Mouse (Mus musculus) MEL (cell line): ENCODE data around the gene Iqsec1. TPM values are rescaled to one million over a fixed set of nuclear protein-coding genes. Genes with fewer than 3 reads are reported as not detected.

Experiments
- DNase-seq: peaks from one replicate; pipeline ENCODE4 v3.0.0; 2011; ENCODE audit warnings: low read depth, low spot score
- H3K27ac ChIP-seq: 2 replicates; pipeline ENCODE4 v1.5.1; 2012; ENCODE audit warnings: low read depth, mild to moderate bottlenecking, control low read depth, low read length, moderate library complexity; ENCODE audit not compliant: control insufficient read depth
- H3K27me3 ChIP-seq, 2 experiments: fragments of 150-350 bp in 1 of 2; sonication (generic) in 1 of 2; 2 replicates each; pipeline ENCODE4 v1.6.1; 2012; ENCODE audit warnings: low read length in 2 of 2, mild to moderate bottlenecking in 2 of 2, improper control_type of control experiment in 1 of 2, moderate library complexity in 1 of 2; ENCODE audit not compliant: insufficient read depth in 2 of 2, control insufficient read depth in 1 of 2
- H3K36me3 ChIP-seq, 2 experiments: 2 replicates each; pipeline ENCODE4 v1.6.1; 2012 to 2014; ENCODE audit warnings: low read length in 2 of 2, improper control_type of control experiment in 1 of 2, inconsistent platforms in 1 of 2, mild to moderate bottlenecking in 1 of 2; ENCODE audit not compliant: insufficient read depth in 2 of 2, control insufficient read depth in 1 of 2
- H3K4me1 ChIP-seq, 2 experiments: fragments of 150-350 bp in 1 of 2; sonication (generic) in 1 of 2; 2 replicates each; pipeline ENCODE4 v1.6.1; 2012; ENCODE audit warnings: low read length in 2 of 2, improper control_type of control experiment in 1 of 2, mild to moderate bottlenecking in 1 of 2; ENCODE audit not compliant: insufficient read depth in 2 of 2, control insufficient read depth in 1 of 2
- H3K4me3 ChIP-seq, 2 experiments: fragments of 150-350 bp in 1 of 2; sonication (generic) in 1 of 2; 2 replicates each; pipeline ENCODE4 v1.5.1; 2012; ENCODE audit warnings: low read depth in 2 of 2, low read length in 2 of 2, mild to moderate bottlenecking in 2 of 2, moderate library complexity in 2 of 2, control low read depth in 1 of 2, improper control_type of control experiment in 1 of 2; ENCODE audit not compliant: control insufficient read depth in 1 of 2, insufficient read depth in 1 of 2
- H3K79me2 ChIP-seq: 2 replicates; pipeline ENCODE4 v1.6.1; 2012; ENCODE audit warnings: mild to moderate bottlenecking, low read length, moderate library complexity; ENCODE audit not compliant: control insufficient read depth, poor library complexity, insufficient read depth
- H3K9ac ChIP-seq: 2 replicates; pipeline ENCODE4 v1.6.1; 2012; ENCODE audit warnings: low read depth, mild to moderate bottlenecking, control low read depth, low read length, moderate library complexity; ENCODE audit not compliant: control insufficient read depth, poor library complexity, severe bottlenecking
- H3K9me3 ChIP-seq: fragments of 150-350 bp; sonication (generic); replicated peaks from 2 replicates; pipeline ENCODE4 v1.6.1; 2012; ENCODE audit warnings: mild to moderate bottlenecking, low read length, improper control_type of control experiment, moderate library complexity; ENCODE audit not compliant: insufficient read depth
- BHLHE40 ChIP-seq: IDR thresholded peaks from 2 replicates; pipeline ENCODE4 v1.6.1; 2012; ENCODE audit warnings: low read depth, mild to moderate bottlenecking, inconsistent platforms, low read length, improper control_type of control experiment, borderline replicate concordance
- CHD1 ChIP-seq: IDR thresholded peaks from 2 replicates; pipeline ENCODE4 v1.6.1; 2012; ENCODE audit warnings: low read depth, mild to moderate bottlenecking, inconsistent platforms, low read length, improper control_type of control experiment
- E2F4 ChIP-seq: IDR thresholded peaks from 2 replicates; pipeline ENCODE4 v1.6.1; 2011; ENCODE audit warnings: low read depth, low read length, improper control_type of control experiment, borderline replicate concordance
- EP300 ChIP-seq, 2 experiments: IDR thresholded peaks; 2 replicates each; pipeline ENCODE4 v1.6.1; 2011; ENCODE audit warnings: improper control_type of control experiment in 2 of 2, low read length in 2 of 2, low read depth in 1 of 2, mild to moderate bottlenecking in 1 of 2
- ETS1 ChIP-seq: IDR thresholded peaks from 2 replicates; pipeline ENCODE4 v1.6.1; 2012; ENCODE audit warnings: low read depth, mild to moderate bottlenecking, inconsistent platforms, low read length, improper control_type of control experiment, moderate library complexity
- JUND ChIP-seq: IDR thresholded peaks from 2 replicates; pipeline ENCODE4 v1.6.1; 2011; ENCODE audit warnings: low read depth, mild to moderate bottlenecking, improper control_type of control experiment, low read length
- MAFK ChIP-seq: IDR thresholded peaks from 2 replicates; pipeline ENCODE4 v1.6.1; 2011; ENCODE audit warnings: low read depth, mild to moderate bottlenecking, low read length, improper control_type of control experiment, borderline replicate concordance
- MAX ChIP-seq: IDR thresholded peaks from 2 replicates; pipeline ENCODE4 v1.6.1; 2011; ENCODE audit warnings: low read length, improper control_type of control experiment
- MAZ ChIP-seq: IDR thresholded peaks from 2 replicates; pipeline ENCODE4 v1.6.1; 2012; ENCODE audit warnings: low read depth, mild to moderate bottlenecking, inconsistent platforms, low read length, improper control_type of control experiment
- MEF2A ChIP-seq: IDR thresholded peaks from 2 replicates; pipeline ENCODE4 v1.6.1; 2014; ENCODE audit warnings: low read depth, mild to moderate bottlenecking, inconsistent platforms, low read length, improper control_type of control experiment; ENCODE audit not compliant: poor library complexity, insufficient replicate concordance, severe bottlenecking; ENCODE audit errors: extremely low read depth
- MYB ChIP-seq: IDR thresholded peaks from 2 replicates; pipeline ENCODE4 v1.6.1; 2011; ENCODE audit warnings: mild to moderate bottlenecking, low read depth, low read length, improper control_type of control experiment
- POLR2A ChIP-seq, 2 experiments: IDR thresholded peaks; 2 replicates each; pipeline ENCODE4 v1.6.1; 2011 to 2012; ENCODE audit warnings: low read length in 2 of 2, mild to moderate bottlenecking in 2 of 2, control low read depth in 1 of 2, improper control_type of control experiment in 1 of 2, low read depth in 1 of 2, moderate library complexity in 1 of 2; ENCODE audit not compliant: control insufficient read depth in 1 of 2, insufficient read depth in 1 of 2, poor library complexity in 1 of 2
- RCOR1 ChIP-seq: IDR thresholded peaks from 2 replicates; pipeline ENCODE4 v1.6.1; 2012; ENCODE audit warnings: low read depth, mild to moderate bottlenecking, inconsistent platforms, low read length, improper control_type of control experiment
- SIN3A ChIP-seq: IDR thresholded peaks from 2 replicates; pipeline ENCODE4 v1.6.1; 2012; ENCODE audit warnings: low read length, improper control_type of control experiment, inconsistent platforms
- SMC3 ChIP-seq: IDR thresholded peaks from 2 replicates; pipeline ENCODE4 v1.6.1; 2011; ENCODE audit warnings: low read depth, low read length, improper control_type of control experiment
- UBTF ChIP-seq: IDR thresholded peaks from 2 replicates; pipeline ENCODE4 v1.6.1; 2012; ENCODE audit warnings: low read depth, mild to moderate bottlenecking, inconsistent platforms, low read length, improper control_type of control experiment, moderate library complexity, borderline replicate concordance; ENCODE audit not compliant: insufficient read depth
- USF1 ChIP-seq: IDR thresholded peaks from 2 replicates; pipeline ENCODE4 v1.6.1; 2014; ENCODE audit warnings: low read depth, mild to moderate bottlenecking, inconsistent platforms, low read length, improper control_type of control experiment, moderate library complexity
- USF2 ChIP-seq, 2 experiments: IDR thresholded peaks; 2 replicates each; pipeline ENCODE4 v1.6.1; 2011 to 2012; ENCODE audit warnings: improper control_type of control experiment in 2 of 2, low read length in 2 of 2, borderline replicate concordance in 1 of 2, inconsistent platforms in 1 of 2, low read depth in 1 of 2, mild to moderate bottlenecking in 1 of 2; ENCODE audit not compliant: insufficient read depth in 1 of 2
- ZKSCAN1 ChIP-seq: IDR thresholded peaks from 2 replicates; pipeline ENCODE4 v1.6.1; 2012; ENCODE audit warnings: low read depth, mild to moderate bottlenecking, inconsistent platforms, low read length, improper control_type of control experiment, moderate library complexity
- polyA plus RNA-seq, 2 experiments: library from polyadenylated mRNA; stranded (reverse) in 1 of 2; unstranded in 1 of 2; fragments of >175 nt in 1 of 2; fragments of >200 nt in 1 of 2; gene quantifications; 2 replicates each; pipeline versions ENCODE4 v1.2.1 to v1.2.4; 2012; ENCODE audit warnings: low replicate concordance in 2 of 2, low read depth in 1 of 2; ENCODE audit not compliant: insufficient read length in 2 of 2, insufficient read depth in 1 of 2, missing spikeins in 1 of 2
- total RNA-seq: library from RNA; depleted of rRNA; stranded (reverse); fragments of 300-350 nt; gene quantifications from 2 replicates; pipeline ENCODE4 v1.2.3, GENCODE M21; 2012

The Iqsec1 gene
- total and polyA plus RNA-seq, 3 experiments: 14.8 to 73.4 (median 30.8) TPM

GRCm38 (mm10) chr6:91004157-91004556 is 15.7 kb upstream of the Iqsec1 start:
- H3K27me3 ChIP-seq: no peaks in the 10 kb centered on the region
- H3K4me1 ChIP-seq: peaks cover 0 to 17% of the 10 kb centered on the region in 2 experiments; a peak in 2 of 4 replicates
- no peaks in the 10 kb centered on the region for H3K9me3 ChIP-seq
- peaks cover 0 to 3% of the 10 kb centered on the region in 2 experiments; a peak in 1 of 4 replicates for H3K36me3 ChIP-seq
- no peak overlapping the region for H3K9ac ChIP-seq
- no peak for TF ChIP-seq SIN3A
- peak; percentile 82 for TF ChIP-seq ZKSCAN1
- TF ChIP-seq SMC3: no peak
- TF ChIP-seq, all 39 proteins: peak for 1
- no peak overlapping the region for H3K4me3 ChIP-seq
- H3K27ac ChIP-seq: no peak overlapping the region
- no peaks in the 10 kb centered on the region for H3K79me2 ChIP-seq
- DNase-seq: no peak

- Histone ChIP-seq H3K4me1 (peaks cover 0 to 17% of the 10 kb centered on the region in 2 experiments; a peak in 2 of 4 replicates), H3K4me3 (no peak overlapping the region), H3K9ac (no peak overlapping the region), H3K27me3 (no peaks in the 10 kb centered on the region), H3K36me3 (peaks cover 0 to 3% of the 10 kb centered on the region in 2 experiments; a peak in 1 of 4 replicates), H3K9me3 (no peaks in the 10 kb centered on the region), H3K27ac (no peak overlapping the region), H3K79me2 (no peaks in the 10 kb centered on the region)
- TF ChIP-seq E2F4 (no peak), USF2 (IDR thresholded peaks at IDR 0.05; ENCODE audit: borderline replicate concordance in 1 of 2, insufficient read depth in 1 of 2, low read depth in 1 of 2, low read length in 2 of 2) (0 out of 4 replicates have a peak, but pooled peaks of 1 of the 2 experiments have one; percentile 51), ZKSCAN1 (no peak), MYB (no peak), USF1 (peak; percentile 91), MEF2A (no peak), CHD1 (no peak), MAX (peak; percentile 56; the same call in 1 of the 2 replicates), JUND (no peak), EP300 (IDR thresholded peaks at IDR 0.05; ENCODE audit: low read depth in 1 of 2, low read length in 2 of 2) (no peak), ETS1 (no peak), UBTF (no peak), RCOR1 (no peak), POLR2A (IDR thresholded peaks at IDR 0.05; ENCODE audit: control insufficient read depth in 1 of 2, insufficient read depth in 1 of 2, low read depth in 1 of 2, low read length in 2 of 2, poor library complexity in 1 of 2) (no peak), MAFK (no peak), MAZ (no peak), BHLHE40 (no peak)
- peak; percentile 52 for DNase-seq
Observed at GRCm38 (mm10) chr6:91003310-91003995, 15.0 kb upstream of the Iqsec1 start.
